Mouse (Mus musculus) ovary, adult 18-20 months (tissue): Measurements from ENCODE around the gene Gm17402.
A peak's percentile ranks its signal among the peaks of the same experiment; 100 is the strongest.

Experiments used
- DNase-seq: peaks from one replicate; pipeline ENCODE4 v3.0.0; 2022; ENCODE audit warnings: low spot score, mixed read lengths

Gene Gm17402

GRCm38 (mm10) chr3:67375063-67375462 is at the start of gene Gm17402:
Gm17402 (minus strand) TSS chr3:67375163.
- DNase-seq, result no peak

- peak; percentile 48 for DNase-seq
Measured at GRCm38 (mm10) chr3:67378215-67378614, 3.3 kb upstream of the Gm17402 start.

GRCm38 (mm10) chr3:67374360-67374778 is 594 bp downstream of the Gm17402 start:
- no peak for DNase-seq

GRCm38 (mm10) chr3:67373872-67374271 is 1.1 kb downstream of the Gm17402 start, which contains the start of gene Mlf1:
Mlf1 (plus strand) TSS chr3:67374097.
- peak; percentile 87 for DNase-seq

- no peak for DNase-seq
Measured at GRCm38 (mm10) chr3:67372781-67373180, 2.2 kb downstream of the Gm17402 start.

GRCm38 (mm10) chr3:67372194-67372593 is 2.8 kb downstream of the Gm17402 start:
- no peak for DNase-seq

GRCm38 (mm10) chr3:67369407-67370079 is 5.4 kb downstream of the Gm17402 start:
- DNase-seq, result no peak

- no peak for DNase-seq
Measured at GRCm38 (mm10) chr3:67367481-67367880, 7.5 kb downstream of the Gm17402 start.

- no peak for DNase-seq
Measured at GRCm38 (mm10) chr3:67366087-67366892, 8.7 kb downstream of the Gm17402 start.

- no peak for DNase-seq
Measured at GRCm38 (mm10) chr3:67358376-67358775, 16.6 kb downstream of the Gm17402 start.

- no peak for DNase-seq
Measured at GRCm38 (mm10) chr3:67352763-67353149, 22.2 kb downstream of the Gm17402 start.

- DNase-seq, result no peak
Measured at GRCm38 (mm10) chr3:67352128-67352762, 22.7 kb downstream of the Gm17402 start.

- no peak for DNase-seq
Measured at GRCm38 (mm10) chr3:67351406-67352127, 23.4 kb downstream of the Gm17402 start.

GRCm38 (mm10) chr3:67346674-67347073 is 28.3 kb downstream of the Gm17402 start:
- DNase-seq, result no peak

- no peak for DNase-seq
Measured at GRCm38 (mm10) chr3:67344599-67344998, 30.4 kb downstream of the Gm17402 start.

- DNase-seq, result no peak
Measured at GRCm38 (mm10) chr3:67343004-67343662, 31.8 kb downstream of the Gm17402 start.

- DNase-seq, result no peak
Measured at GRCm38 (mm10) chr3:67340921-67341320, 34.0 kb downstream of the Gm17402 start.

- DNase-seq, result no peak
Measured at GRCm38 (mm10) chr3:67339558-67339957, 35.4 kb downstream of the Gm17402 start.

- no peak for DNase-seq
Measured at GRCm38 (mm10) chr3:67322422-67322821, 52.5 kb downstream of the Gm17402 start.
